Mouse (Mus musculus) kidney, adult 2 months (tissue): ENCODE measurements at regions not wholly inside any gene's neighbourhood (a gene's known extent, or its start where the extent isn't known, plus 50 kb on each side); places are given as distances from the start of the nearest gene placed in this dataset.
A peak's percentile ranks its signal among the peaks of the same experiment; 100 is the strongest.

Experiments used
- DNase-seq: peaks from one replicate; pipeline ENCODE4 v3.0.0; 2021
- H3K27ac ChIP-seq: fragments of 200-500 bp; 2 replicates; pipeline ENCODE4 v1.5.1; 2012; ENCODE audit warnings: low read depth, low read length, control low read depth, inconsistent platforms; ENCODE audit not compliant: insufficient read depth
- H3K27me3 ChIP-seq: fragments of 200-500 bp; replicated peaks from 2 replicates; pipeline ENCODE4 v1.6.1; 2012; ENCODE audit warnings: mild to moderate bottlenecking, moderate library complexity, low read length, inconsistent platforms; ENCODE audit not compliant: control insufficient read depth, insufficient read depth
- H3K36me3 ChIP-seq: fragments of 200-500 bp; 2 replicates; pipeline ENCODE4 v1.6.1; 2012; ENCODE audit warnings: mild to moderate bottlenecking, moderate library complexity, low read length, inconsistent platforms; ENCODE audit not compliant: control insufficient read depth, insufficient read depth
- H3K4me1 ChIP-seq: fragments of 200-500 bp; 2 replicates; pipeline ENCODE4 v1.6.1; 2011; ENCODE audit warnings: low read length; ENCODE audit not compliant: control insufficient read depth, insufficient read depth
- H3K4me3 ChIP-seq: fragments of 200-500 bp; 2 replicates; pipeline ENCODE4 v1.5.1; 2011; ENCODE audit warnings: mild to moderate bottlenecking, low read depth, low read length, control low read depth; ENCODE audit not compliant: insufficient read depth
- CTCF ChIP-seq: fragments of 200-500 bp; conservative IDR thresholded peaks from 2 replicates; pipeline ENCODE4 v1.5.1; 2011; ENCODE audit warnings: low read depth, mild to moderate bottlenecking, control low read depth, low read length, moderate library complexity, mixed read lengths; ENCODE audit not compliant: insufficient read depth, insufficient read length
- POLR2A ChIP-seq: fragments of 200-500 bp; IDR thresholded peaks from one replicate; pipeline ENCODE4 v1.6.1; 2011; ENCODE audit warnings: low read depth, low read length, control low read depth
- WGBS: fragments of 180-500 bp; shearing (Covaris S2); methylation state at CpG from one replicate; pipeline ENCODE4 v1.1.7; 2018; 5-methylcytosine and 5-hydroxymethylcytosine counted together

DNA sequence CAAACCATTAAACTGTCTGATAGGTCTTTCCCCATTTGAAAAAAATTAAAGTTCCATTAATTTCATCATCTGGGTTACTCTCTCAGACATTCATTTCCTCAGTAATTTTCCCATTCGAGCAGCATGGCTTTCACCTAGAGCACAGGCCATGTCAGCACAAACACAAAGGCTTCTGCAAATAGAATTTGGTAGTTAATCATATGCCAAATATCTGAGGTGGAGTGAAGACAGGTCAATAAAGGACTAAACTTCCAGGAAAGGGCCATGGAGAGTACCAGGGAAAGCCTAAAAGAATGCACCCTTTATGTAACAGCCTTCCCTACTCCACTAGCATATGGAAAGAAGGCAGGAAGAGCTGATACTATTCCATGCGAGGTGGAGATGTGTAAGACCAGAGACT, 150.3 kb upstream of the Gimd1 start:
- TF ChIP-seq POLR2A (no peak), CTCF (no peak)
- Histone ChIP-seq H3K4me3 (no peak overlapping the region), H3K4me1 (no peaks in the 10 kb centered on the region), H3K27ac (no peak overlapping the region), H3K36me3 (no peaks in the 10 kb centered on the region), H3K27me3 (no peaks in the 10 kb centered on the region)
- DNase-seq, result no peak
- WGBS, result 55% methylated on average over 2 of the region's 2 CpGs

DNA sequence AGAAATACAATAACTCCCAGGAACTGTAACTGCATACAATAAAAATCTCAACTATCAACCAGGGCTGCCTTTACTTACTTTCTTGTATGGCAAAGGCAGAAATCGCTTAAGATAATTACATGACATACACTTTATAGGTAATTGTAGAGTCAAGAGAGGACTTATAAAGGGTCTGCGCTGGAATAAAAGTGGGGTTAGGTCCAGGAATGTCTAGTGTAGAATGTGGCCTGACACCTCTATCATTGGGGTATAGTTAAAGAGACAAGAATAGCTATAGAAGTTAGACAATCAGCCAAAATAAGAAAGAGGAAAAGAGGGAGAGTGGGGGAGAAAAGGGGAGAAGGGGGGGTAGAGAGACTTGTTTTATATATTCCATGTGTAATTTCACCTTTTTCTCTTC, 144.8 kb upstream of the Gimd1 start:
- Histone ChIP-seq H3K36me3 (no peaks in the 10 kb centered on the region), H3K27me3 (no peaks in the 10 kb centered on the region), H3K4me1 (no peaks in the 10 kb centered on the region), H3K4me3 (no peak overlapping the region), H3K27ac (no peak overlapping the region)
- 91% methylated on average over 2 of the region's 2 CpGs for WGBS
- TF ChIP-seq CTCF, result no peak
- TF ChIP-seq POLR2A, result no peak
- no peak for DNase-seq

DNA sequence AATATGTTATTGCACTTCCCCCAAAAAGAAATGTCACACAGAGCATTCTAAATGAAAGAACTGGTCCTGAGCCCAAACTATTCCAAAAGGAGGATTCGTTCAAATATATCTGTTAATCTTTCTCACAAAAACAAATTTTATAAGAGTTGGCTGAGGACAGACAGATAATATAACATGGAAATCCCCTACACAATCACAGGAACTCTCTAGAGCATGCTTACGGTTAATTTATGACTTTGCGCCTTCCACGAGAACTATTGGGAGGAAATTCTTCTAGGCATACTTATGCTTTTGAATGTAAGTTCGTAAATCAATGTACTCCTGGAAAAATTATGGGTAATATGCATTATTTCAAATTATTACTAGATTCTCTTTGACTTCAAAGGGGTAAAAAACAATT, 144.1 kb upstream of the Gimd1 start:
- H3K4me1 ChIP-seq, result no peaks in the 10 kb centered on the region

GRCm38 (mm10) chr3:132506095-132506494, 123.5 kb upstream of the Gimd1 start:
- Histone ChIP-seq H3K36me3 (no peaks in the 10 kb centered on the region), H3K27ac (no peak overlapping the region), H3K4me3 (no peak overlapping the region), H3K27me3 (no peaks in the 10 kb centered on the region), H3K4me1 (no peaks in the 10 kb centered on the region)
- 23% methylated on average over 4 of the region's 4 CpGs for WGBS
- TF ChIP-seq CTCF (peak; percentile 80), POLR2A (no peak)
- DNase-seq, result peak; percentile 47

More for the DNA sequence above, 144.1 kb upstream of the Gimd1 start:
- Histone ChIP-seq H3K27ac (no peak overlapping the region), H3K4me3 (no peak overlapping the region), H3K27me3 (no peaks in the 10 kb centered on the region), H3K36me3 (no peaks in the 10 kb centered on the region)
- DNase-seq, result no peak
- TF ChIP-seq POLR2A (no peak), CTCF (no peak)
- WGBS, result 57% methylated on average over 5 of the region's 5 CpGs

DNA sequence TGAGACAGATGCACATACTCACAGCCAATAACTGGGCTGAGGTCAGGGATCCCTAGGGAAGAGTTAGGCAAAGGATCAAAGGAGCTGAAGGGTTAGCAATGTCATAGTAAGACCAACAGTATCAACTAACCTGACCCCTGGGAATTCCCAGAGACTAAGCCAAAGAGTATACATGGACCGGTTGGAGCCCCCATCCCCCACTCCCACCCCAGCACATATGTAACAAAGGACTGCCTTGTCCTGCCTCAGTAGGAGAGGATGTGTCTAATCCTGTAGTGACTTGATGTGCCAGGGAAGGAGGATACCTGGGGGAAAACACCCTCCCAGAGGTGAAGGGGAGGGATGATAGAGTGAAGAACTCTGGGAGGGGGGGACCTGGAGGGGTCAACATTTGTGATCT, 119.4 kb upstream of the Gimd1 start:
- DNase-seq, result no peak
- WGBS, result 39% methylated on average over 1 of the region's 1 CpGs
- H3K4me3 ChIP-seq, result no peak overlapping the region
- TF ChIP-seq CTCF (no peak), POLR2A (no peak)
- no peak overlapping the region for H3K27ac ChIP-seq
- H3K36me3 ChIP-seq, result no peaks in the 10 kb centered on the region
- H3K4me1 ChIP-seq, result no peaks in the 10 kb centered on the region
- H3K27me3 ChIP-seq, result no peaks in the 10 kb centered on the region

DNA sequence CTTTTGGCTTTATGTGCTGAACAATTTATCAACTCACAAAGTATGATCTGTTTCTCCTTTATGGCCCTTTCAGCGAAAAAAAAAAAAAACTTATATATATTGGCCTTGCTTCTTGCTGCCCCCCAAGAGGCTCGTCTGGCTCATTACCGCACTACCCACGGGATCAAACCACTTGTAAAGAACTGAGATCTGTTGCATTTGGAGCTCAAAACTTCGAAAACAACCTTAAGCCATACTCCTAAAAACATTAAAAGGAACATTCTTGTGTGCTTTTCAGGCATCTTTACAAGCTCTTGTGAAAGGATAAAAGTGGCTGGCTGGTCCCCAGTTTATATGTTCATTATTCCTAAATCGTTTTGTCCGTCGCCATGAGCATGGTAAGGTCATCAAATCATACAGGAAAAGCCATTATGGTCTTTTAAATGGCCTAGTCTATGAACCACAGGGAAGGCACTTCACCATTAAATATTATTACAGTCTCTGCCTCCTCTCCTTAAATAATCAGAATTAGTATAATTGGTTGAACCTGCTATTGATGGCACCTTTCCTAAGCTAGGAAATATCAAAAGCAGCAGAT, 117.0 kb upstream of the Gimd1 start:
- Histone ChIP-seq H3K4me1 (no peaks in the 10 kb centered on the region), H3K4me3 (no peak overlapping the region), H3K36me3 (no peaks in the 10 kb centered on the region), H3K27me3 (no peaks in the 10 kb centered on the region), H3K27ac (no peak overlapping the region)
- DNase-seq, result no peak
- no peak for TF ChIP-seq CTCF
- no peak for TF ChIP-seq POLR2A
- whole genome bisulfite sequencing, result 82% methylated on average over 8 of the region's 8 CpGs

DNA sequence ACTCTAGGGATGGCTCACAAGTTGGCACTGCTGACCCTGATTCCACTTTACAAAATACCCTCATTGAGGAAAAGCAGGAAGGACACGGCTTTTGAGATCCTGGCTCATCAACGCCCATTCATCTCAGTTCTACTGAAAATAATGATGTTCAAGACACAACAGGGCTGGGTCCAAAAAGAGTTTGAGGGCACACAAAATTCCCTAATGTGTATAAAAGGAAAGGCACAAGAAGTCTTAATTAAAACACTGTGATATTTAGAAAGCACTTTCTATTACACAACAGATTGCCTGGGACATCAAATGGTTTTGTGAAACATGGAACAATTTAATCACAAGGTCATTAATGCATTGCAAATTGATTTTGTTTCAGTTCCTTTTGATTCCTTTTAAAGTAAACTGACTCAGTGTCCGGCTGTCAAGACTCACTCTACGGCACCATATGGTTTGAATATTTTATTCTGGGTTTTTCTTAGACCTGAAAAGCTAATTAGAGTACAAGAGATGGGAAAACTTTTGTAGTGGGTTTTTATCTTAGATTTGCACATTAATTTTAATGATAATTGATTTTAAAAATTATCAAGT, 96.2 kb upstream of the Gimd1 start:
- TF ChIP-seq POLR2A (no peak), CTCF (no peak)
- H3K27me3 ChIP-seq, result no peaks in the 10 kb centered on the region
- no peak overlapping the region for H3K4me3 ChIP-seq
- WGBS, result 87% methylated on average over 4 of the region's 4 CpGs
- H3K36me3 ChIP-seq, result no peaks in the 10 kb centered on the region
- H3K4me1 ChIP-seq, result no peaks in the 10 kb centered on the region
- no peak for DNase-seq
- no peak overlapping the region for H3K27ac ChIP-seq
